Mouse (Mus musculus) thymus, postnatal 4 days (tissue): ENCODE data around the gene Cry1.
A peak's percentile ranks its signal among the peaks of the same experiment; 100 is the strongest.

Experiments
- DNase-seq: peaks from one replicate; pipeline ENCODE4 v3.0.0; 2021

The Cry1 gene

GRCm38 (mm10) chr10:85184964-85185608, at the start of gene Cry1:
Gene Cry1 (minus strand): TSS chr10:85185064.
- peak; percentile 97 for DNase-seq

- no peak for DNase-seq
These were observed 36.8 kb upstream of the Cry1 start for GRCm38 (mm10) chr10:85221771-85222050.

GRCm38 (mm10) chr10:85220918-85221770, 36.3 kb upstream of the Cry1 start:
- DNase-seq, result peak; percentile 94

- DNase-seq, result no peak
These were observed 30.0 kb upstream of the Cry1 start for GRCm38 (mm10) chr10:85214847-85215246.

GRCm38 (mm10) chr10:85211673-85212072, 26.8 kb upstream of the Cry1 start:
- no peak for DNase-seq

- no peak for DNase-seq
These were observed 25.3 kb upstream of the Cry1 start for GRCm38 (mm10) chr10:85210125-85210524.

GRCm38 (mm10) chr10:85209119-85209605, 24.3 kb upstream of the Cry1 start:
- DNase-seq, result no peak

- no peak for DNase-seq
These were observed 20.5 kb upstream of the Cry1 start for GRCm38 (mm10) chr10:85205316-85205715.

- DNase-seq, result no peak
These were observed 19.5 kb upstream of the Cry1 start for GRCm38 (mm10) chr10:85204255-85204855.

GRCm38 (mm10) chr10:85194528-85194927, 9.7 kb upstream of the Cry1 start:
- no peak for DNase-seq

GRCm38 (mm10) chr10:85193321-85193720, 8.5 kb upstream of the Cry1 start:
- DNase-seq, result no peak

- DNase-seq, result no peak
These were observed 5.8 kb upstream of the Cry1 start for GRCm38 (mm10) chr10:85190652-85191051.

- DNase-seq, result no peak
These were observed 5.1 kb upstream of the Cry1 start for GRCm38 (mm10) chr10:85189966-85190365.

GRCm38 (mm10) chr10:85186499-85186794, 1.6 kb upstream of the Cry1 start:
- peak; percentile 43 for DNase-seq

- DNase-seq, result peak; percentile 48
These were observed 1.0 kb upstream of the Cry1 start for GRCm38 (mm10) chr10:85185639-85186498.

GRCm38 (mm10) chr10:85184201-85184963, 482 bp downstream of the Cry1 start:
- peak; percentile 76 for DNase-seq

- DNase-seq, result peak; percentile 24
These were observed 1.2 kb downstream of the Cry1 start for GRCm38 (mm10) chr10:85183619-85184018.

GRCm38 (mm10) chr10:85182766-85183165, 2.1 kb downstream of the Cry1 start:
- no peak for DNase-seq

GRCm38 (mm10) chr10:85176640-85177039, 8.2 kb downstream of the Cry1 start:
- DNase-seq, result no peak

GRCm38 (mm10) chr10:85165306-85165705, 19.6 kb downstream of the Cry1 start:
- DNase-seq, result no peak

- DNase-seq, result no peak
These were observed 20.1 kb downstream of the Cry1 start for GRCm38 (mm10) chr10:85164791-85165190.

GRCm38 (mm10) chr10:85161745-85162351, 23.0 kb downstream of the Cry1 start:
- no peak for DNase-seq
